Mouse (Mus musculus) neural tube, embryonic 15.5 days (tissue): ENCODE data around the gene Ttll1. TPM values are rescaled to one million over a fixed set of nuclear protein-coding genes. Genes with fewer than 3 reads are reported as not detected.
A peak's percentile ranks its signal among the peaks of the same experiment; 100 is the strongest.

Experiments
- ATAC-seq: fragments of 200-750 bp; cut with Nextera tagmentation; 2 replicates; pipeline ENCODE4 v1.8.0; 2017; ENCODE audit warnings: mild to moderate bottlenecking, moderate TSS enrichment, moderate library complexity; ENCODE audit not compliant: low FRiP score
- H3K27ac ChIP-seq: fragments of 300-500 bp; sonication (generic); replicated peaks from 2 replicates; pipeline ENCODE4 v1.5.1; 2015; ENCODE audit warnings: mild to moderate bottlenecking, inconsistent platforms
- H3K27me3 ChIP-seq: fragments of 300-500 bp; sonication (generic); replicated peaks from 2 replicates; pipeline ENCODE4 v1.6.1; 2015; ENCODE audit warnings: inconsistent platforms
- H3K36me3 ChIP-seq: fragments of 300-500 bp; sonication (generic); 2 replicates; pipeline ENCODE4 v1.6.1; 2015; ENCODE audit warnings: inconsistent platforms
- H3K4me1 ChIP-seq: fragments of 300-500 bp; sonication (generic); 2 replicates; pipeline ENCODE4 v1.6.1; 2015; ENCODE audit warnings: inconsistent platforms
- H3K4me2 ChIP-seq: fragments of 300-500 bp; sonication (generic); 2 replicates; pipeline ENCODE4 v1.6.1; 2015; ENCODE audit warnings: inconsistent platforms, mild to moderate bottlenecking, moderate library complexity
- H3K4me3 ChIP-seq: fragments of 300-500 bp; sonication (generic); replicated peaks from 2 replicates; pipeline ENCODE4 v1.5.1; 2015; ENCODE audit warnings: mild to moderate bottlenecking, inconsistent platforms
- H3K9ac ChIP-seq: fragments of 300-500 bp; sonication (generic); replicated peaks from 2 replicates; pipeline ENCODE4 v1.6.1; 2015; ENCODE audit warnings: mild to moderate bottlenecking, inconsistent platforms
- H3K9me3 ChIP-seq: fragments of 300-500 bp; sonication (generic); replicated peaks from 2 replicates; pipeline ENCODE4 v1.6.1; 2016; ENCODE audit warnings: inconsistent platforms
- WGBS: fragments of 180-500 bp; shearing (Covaris S2); methylation state at CpG from one replicate; pipeline ENCODE4 v1.1.7; 2015; ENCODE audit warnings: mixed read lengths; 5-methylcytosine and 5-hydroxymethylcytosine counted together
- polyA plus RNA-seq: library from polyadenylated mRNA; unstranded; fragments of >200 nt; fragmentation: Nextera tagmentation; extraction: Ambion mirVana; gene quantifications from 2 replicates; pipeline ENCODE4 v1.2.1, GENCODE M21; 2015

The Ttll1 gene
- polyA plus RNA-seq, 1 experiment from 2014 or later: 112 TPM

GRCm38 (mm10) chr15:83476593-83477273 is 34.0 kb downstream of the Ttll1 start:
- Histone ChIP-seq H3K9me3 (no peaks in the 10 kb centered on the region), H3K36me3 (no peaks in the 10 kb centered on the region), H3K27me3 (no peaks in the 10 kb centered on the region), H3K4me2 (no peak overlapping the region), H3K27ac (no peak overlapping the region), H3K4me3 (no peak overlapping the region), H3K4me1 (no peaks in the 10 kb centered on the region), H3K9ac (no peak overlapping the region)
- ATAC-seq: no peak
- WGBS: 87% methylated on average over 12 of the region's 12 CpGs

GRCm38 (mm10) chr15:83474466-83474836 is 36.2 kb downstream of the Ttll1 start:
- Histone ChIP-seq H3K4me3 (no peak overlapping the region), H3K9ac (no peak overlapping the region), H3K27ac (no peak overlapping the region), H3K4me1 (no peaks in the 10 kb centered on the region), H3K4me2 (no peak overlapping the region), H3K27me3 (no peaks in the 10 kb centered on the region), H3K36me3 (no peaks in the 10 kb centered on the region), H3K9me3 (no peaks in the 10 kb centered on the region)
- ATAC-seq: no peak
- WGBS: 29% methylated on average over 5 of the region's 5 CpGs

- Histone ChIP-seq H3K9ac (no peak overlapping the region), H3K36me3 (no peaks in the 10 kb centered on the region), H3K4me2 (no peak overlapping the region), H3K27me3 (no peaks in the 10 kb centered on the region), H3K9me3 (no peaks in the 10 kb centered on the region), H3K4me3 (no peak overlapping the region), H3K27ac (no peak overlapping the region), H3K4me1 (no peaks in the 10 kb centered on the region)
- 52% methylated on average over 10 of the region's 10 CpGs for WGBS
- no peak for ATAC-seq
Observed at GRCm38 (mm10) chr15:83473832-83474465, 36.7 kb downstream of the Ttll1 start.

GRCm38 (mm10) chr15:83473251-83473650 is 37.4 kb downstream of the Ttll1 start:
- no peaks in the 10 kb centered on the region for H3K9me3 ChIP-seq
- H3K27me3 ChIP-seq: no peaks in the 10 kb centered on the region
- ATAC-seq: no peak
- no peaks in the 10 kb centered on the region for H3K4me1 ChIP-seq
- H3K4me3 ChIP-seq: no peak overlapping the region
- WGBS: 91% methylated on average over 1 of the region's 1 CpGs
- no peaks in the 10 kb centered on the region for H3K36me3 ChIP-seq
- no peak overlapping the region for H3K9ac ChIP-seq
- no peak overlapping the region for H3K27ac ChIP-seq
- H3K4me2 ChIP-seq: no peak overlapping the region

- no peak overlapping the region for H3K27ac ChIP-seq
- H3K9ac ChIP-seq: no peak overlapping the region
- H3K27me3 ChIP-seq: no peaks in the 10 kb centered on the region
- no peak overlapping the region for H3K4me2 ChIP-seq
- H3K4me3 ChIP-seq: no peak overlapping the region
- WGBS: 78% methylated on average over 7 of the region's 7 CpGs
- no peaks in the 10 kb centered on the region for H3K36me3 ChIP-seq
- ATAC-seq: no peak
- H3K9me3 ChIP-seq: no peaks in the 10 kb centered on the region
- no peaks in the 10 kb centered on the region for H3K4me1 ChIP-seq
Observed at GRCm38 (mm10) chr15:83471476-83471875, 39.2 kb downstream of the Ttll1 start.

GRCm38 (mm10) chr15:83470443-83470842 is 40.2 kb downstream of the Ttll1 start:
- Histone ChIP-seq H3K9me3 (no peaks in the 10 kb centered on the region), H3K27ac (no peak overlapping the region), H3K4me2 (no peak overlapping the region), H3K27me3 (no peaks in the 10 kb centered on the region), H3K9ac (no peak overlapping the region), H3K4me3 (no peak overlapping the region), H3K4me1 (no peaks in the 10 kb centered on the region), H3K36me3 (no peaks in the 10 kb centered on the region)
- WGBS: 78% methylated on average over 8 of the region's 8 CpGs
- no peak for ATAC-seq

GRCm38 (mm10) chr15:83469279-83469821 is 41.3 kb downstream of the Ttll1 start:
- H3K9me3 ChIP-seq: no peaks in the 10 kb centered on the region
- no peaks in the 10 kb centered on the region for H3K36me3 ChIP-seq
- H3K27me3 ChIP-seq: no peaks in the 10 kb centered on the region
- H3K27ac ChIP-seq: no peak overlapping the region
- peaks cover 4% of the 10 kb centered on the region; the same call in 1 of the 2 replicates for H3K4me1 ChIP-seq
- no peak overlapping the region for H3K4me2 ChIP-seq
- WGBS: 79% methylated on average over 6 of the region's 6 CpGs
- H3K9ac ChIP-seq: no peak overlapping the region
- H3K4me3 ChIP-seq: no peak overlapping the region
- ATAC-seq: no peak

GRCm38 (mm10) chr15:83467232-83467966 is 43.3 kb downstream of the Ttll1 start:
- Histone ChIP-seq H3K9ac (no peak overlapping the region), H3K27me3 (no peaks in the 10 kb centered on the region), H3K27ac (no peak overlapping the region), H3K36me3 (no peaks in the 10 kb centered on the region), H3K4me1 (peaks cover 16% of the 10 kb centered on the region), H3K4me3 (no peak overlapping the region), H3K4me2 (no peak overlapping the region), H3K9me3 (no peaks in the 10 kb centered on the region)
- 86% methylated on average over 9 of the region's 9 CpGs for WGBS
- no peak for ATAC-seq

- H3K27me3 ChIP-seq: no peaks in the 10 kb centered on the region
- ATAC-seq: no peak
- H3K4me1 ChIP-seq: peaks cover 16% of the 10 kb centered on the region
- no peak overlapping the region for H3K4me2 ChIP-seq
- no peak overlapping the region for H3K27ac ChIP-seq
- no peaks in the 10 kb centered on the region for H3K9me3 ChIP-seq
- H3K9ac ChIP-seq: no peak overlapping the region
- WGBS: 75% methylated on average over 4 of the region's 4 CpGs
- no peaks in the 10 kb centered on the region for H3K36me3 ChIP-seq
- no peak overlapping the region for H3K4me3 ChIP-seq
Observed at GRCm38 (mm10) chr15:83466331-83466730, 44.4 kb downstream of the Ttll1 start.

GRCm38 (mm10) chr15:83464905-83465650 is 45.6 kb downstream of the Ttll1 start:
- no peak overlapping the region for H3K27ac ChIP-seq
- peak overlapping the region; percentile 80 for H3K4me3 ChIP-seq
- peaks cover 16% of the 10 kb centered on the region for H3K4me1 ChIP-seq
- no peak for ATAC-seq
- no peak overlapping the region for H3K9ac ChIP-seq
- no peaks in the 10 kb centered on the region for H3K9me3 ChIP-seq
- 77% methylated on average over 19 of the region's 19 CpGs for WGBS
- H3K4me2 ChIP-seq: peak overlapping the region; percentile 92
- H3K27me3 ChIP-seq: no peaks in the 10 kb centered on the region
- H3K36me3 ChIP-seq: no peaks in the 10 kb centered on the region

GRCm38 (mm10) chr15:83464083-83464904 is 46.4 kb downstream of the Ttll1 start, which contains the start of gene Pacsin2:
Gene Pacsin2 (minus strand): TSS chr15:83464606.
- H3K36me3 ChIP-seq: no peaks in the 10 kb centered on the region
- H3K9ac ChIP-seq: peak within 1 kb of the TSS; percentile 60
- no peaks in the 10 kb centered on the region for H3K27me3 ChIP-seq
- H3K27ac ChIP-seq: peak within 1 kb of the TSS; percentile 71
- peak within 1 kb of the TSS; percentile 80 for H3K4me3 ChIP-seq
- H3K4me2 ChIP-seq: peak within 1 kb of the TSS; percentile 92
- H3K9me3 ChIP-seq: no peaks in the 10 kb centered on the region
- ATAC-seq: peak; percentile 99
- H3K4me1 ChIP-seq: peaks cover 16% of the 10 kb centered on the region
- under 1% methylated on average over 61 of the region's 88 CpGs for WGBS
